Mouse (Mus musculus) stomach, embryonic 14.5 days (tissue): Measurements from ENCODE around the gene Alb. TPM values are rescaled to one million over a fixed set of nuclear protein-coding genes. Genes with fewer than 3 reads are reported as not detected.
A peak's percentile ranks its signal among the peaks of the same experiment; 100 is the strongest.

Experiments used
- ATAC-seq: fragments of 200-750 bp; cut with Nextera tagmentation; 2 replicates; pipeline ENCODE4 v1.8.0; 2017; ENCODE audit warnings: low read depth, moderate TSS enrichment; ENCODE audit not compliant: insufficient number of reproducible peaks, insufficient read depth, low FRiP score
- H3K27ac ChIP-seq: fragments of 300-500 bp; sonication (generic); 2 replicates; pipeline ENCODE4 v1.5.1; 2014; ENCODE audit warnings: mild to moderate bottlenecking, low read length, moderate library complexity, mixed read lengths
- H3K27me3 ChIP-seq: fragments of 300-500 bp; sonication (generic); 2 replicates; pipeline ENCODE4 v1.6.1; 2014; ENCODE audit warnings: low read length, control low read depth, mixed read lengths; ENCODE audit not compliant: control insufficient read depth, insufficient read depth
- H3K36me3 ChIP-seq: fragments of 300-500 bp; sonication (generic); 2 replicates; pipeline ENCODE4 v1.6.1; 2014; ENCODE audit warnings: mild to moderate bottlenecking, control low read depth, low read length, moderate library complexity, mixed read lengths; ENCODE audit not compliant: control insufficient read depth, insufficient read depth
- H3K4me1 ChIP-seq: fragments of 300-500 bp; sonication (generic); 2 replicates; pipeline ENCODE4 v1.6.1; 2014; ENCODE audit warnings: low read length, control low read depth, mixed read lengths; ENCODE audit not compliant: control insufficient read depth, insufficient read depth
- H3K4me2 ChIP-seq: fragments of 300-500 bp; sonication (generic); replicated peaks from 2 replicates; pipeline ENCODE4 v1.6.1; 2014; ENCODE audit warnings: low read depth, low read length, control low read depth
- H3K4me3 ChIP-seq: fragments of 300-500 bp; sonication (generic); 2 replicates; pipeline ENCODE4 v1.5.1; 2014; ENCODE audit warnings: low read depth, low read length, control low read depth
- H3K9ac ChIP-seq: fragments of 300-500 bp; sonication (generic); replicated peaks from 2 replicates; pipeline ENCODE4 v1.6.1; 2014; ENCODE audit warnings: low read depth, mild to moderate bottlenecking, control low read depth, low read length, moderate library complexity, mixed read lengths
- H3K9me3 ChIP-seq: fragments of 300-500 bp; sonication (generic); 2 replicates; pipeline ENCODE4 v1.6.1; 2016; ENCODE audit warnings: low read depth, low read length, control low read depth; ENCODE audit not compliant: control insufficient read depth
- WGBS: fragments of 180-500 bp; shearing (Covaris S2); extraction: QIAGEN DNeasy Blood & Tissue Kit; methylation state at CpG from one replicate; pipeline ENCODE4 v1.1.7; 2014; 5-methylcytosine and 5-hydroxymethylcytosine counted together
- polyA plus RNA-seq: library from polyadenylated mRNA; unstranded; fragments of >200 nt; fragmentation: Nextera tagmentation; extraction: Ambion mirVana; gene quantifications from 2 replicates; pipeline ENCODE4 v1.2.1, GENCODE M21; 2014

Gene Alb
- polyA plus RNA-seq, 1 experiment from 2014 or later, result 4.8 TPM

GRCm38 (mm10) chr5:90501752-90502151 lies 41.1 kb downstream of the Alb start:
- no peaks in the 10 kb centered on the region for H3K27me3 ChIP-seq
- no peaks in the 10 kb centered on the region for H3K36me3 ChIP-seq
- no peaks in the 10 kb centered on the region for H3K9me3 ChIP-seq
- H3K4me1 ChIP-seq, result no peaks in the 10 kb centered on the region
- WGBS, result 92% methylated on average over 5 of the region's 5 CpGs
- H3K4me2 ChIP-seq, result no peak overlapping the region
- H3K4me3 ChIP-seq, result no peak overlapping the region
- ATAC-seq, result no peak
- H3K9ac ChIP-seq, result no peak overlapping the region
- no peak overlapping the region for H3K27ac ChIP-seq

- Histone ChIP-seq H3K4me3 (no peak overlapping the region), H3K4me1 (no peaks in the 10 kb centered on the region), H3K4me2 (no peak overlapping the region), H3K9ac (no peak overlapping the region), H3K27me3 (no peaks in the 10 kb centered on the region), H3K36me3 (no peaks in the 10 kb centered on the region), H3K27ac (no peak overlapping the region), H3K9me3 (no peaks in the 10 kb centered on the region)
- no peak for ATAC-seq
- 65% methylated on average over 11 of the region's 11 CpGs for WGBS
Measured at GRCm38 (mm10) chr5:90504742-90505141, 44.0 kb downstream of the Alb start.

- no peak overlapping the region for H3K4me2 ChIP-seq
- H3K4me3 ChIP-seq, result no peak overlapping the region
- no peak for ATAC-seq
- no peak overlapping the region for H3K27ac ChIP-seq
- WGBS, result 54% methylated on average over 2 of the region's 2 CpGs
- no peaks in the 10 kb centered on the region for H3K4me1 ChIP-seq
- H3K36me3 ChIP-seq, result no peaks in the 10 kb centered on the region
- H3K27me3 ChIP-seq, result no peaks in the 10 kb centered on the region
- H3K9me3 ChIP-seq, result no peaks in the 10 kb centered on the region
- no peak overlapping the region for H3K9ac ChIP-seq
Measured at GRCm38 (mm10) chr5:90506507-90506906, 45.8 kb downstream of the Alb start.

GRCm38 (mm10) chr5:90507411-90507949 lies 46.8 kb downstream of the Alb start:
- no peaks in the 10 kb centered on the region for H3K36me3 ChIP-seq
- no peak overlapping the region for H3K9ac ChIP-seq
- ATAC-seq, result no peak
- H3K27ac ChIP-seq, result no peak overlapping the region
- H3K4me3 ChIP-seq, result no peak overlapping the region
- H3K27me3 ChIP-seq, result no peaks in the 10 kb centered on the region
- H3K4me1 ChIP-seq, result no peaks in the 10 kb centered on the region
- H3K9me3 ChIP-seq, result no peaks in the 10 kb centered on the region
- 60% methylated on average over 13 of the region's 13 CpGs for WGBS
- no peak overlapping the region for H3K4me2 ChIP-seq

GRCm38 (mm10) chr5:90509828-90510592 lies 49.3 kb downstream of the Alb start:
- Histone ChIP-seq H3K36me3 (no peaks in the 10 kb centered on the region), H3K9ac (no peak overlapping the region), H3K4me2 (no peak overlapping the region), H3K4me1 (no peaks in the 10 kb centered on the region), H3K9me3 (no peaks in the 10 kb centered on the region), H3K27ac (no peak overlapping the region), H3K4me3 (no peak overlapping the region), H3K27me3 (no peaks in the 10 kb centered on the region)
- ATAC-seq, result no peak
- 87% methylated on average over 5 of the region's 5 CpGs for WGBS

GRCm38 (mm10) chr5:90512288-90512955 lies 51.7 kb downstream of the Alb start:
- 0 out of 2 replicates have a peak, but pooled peaks have one; percentile 37 for ATAC-seq
- 81% methylated on average over 6 of the region's 6 CpGs for WGBS
- H3K4me3 ChIP-seq, result no peak overlapping the region
- no peak overlapping the region for H3K27ac ChIP-seq
- H3K36me3 ChIP-seq, result no peaks in the 10 kb centered on the region
- H3K9me3 ChIP-seq, result no peaks in the 10 kb centered on the region
- H3K9ac ChIP-seq, result no peak overlapping the region
- no peaks in the 10 kb centered on the region for H3K27me3 ChIP-seq
- no peak overlapping the region for H3K4me2 ChIP-seq
- no peaks in the 10 kb centered on the region for H3K4me1 ChIP-seq

GRCm38 (mm10) chr5:90515561-90515960 lies 54.9 kb downstream of the Alb start:
- no peak overlapping the region for H3K27ac ChIP-seq
- H3K4me1 ChIP-seq, result no peaks in the 10 kb centered on the region
- no peaks in the 10 kb centered on the region for H3K9me3 ChIP-seq
- 88% methylated on average over 6 of the region's 6 CpGs for WGBS
- ATAC-seq, result no peak
- H3K27me3 ChIP-seq, result no peaks in the 10 kb centered on the region
- no peak overlapping the region for H3K4me3 ChIP-seq
- H3K36me3 ChIP-seq, result no peaks in the 10 kb centered on the region
- H3K4me2 ChIP-seq, result no peak overlapping the region
- H3K9ac ChIP-seq, result no peak overlapping the region

GRCm38 (mm10) chr5:90518356-90519100 lies 57.8 kb downstream of the Alb start, which contains the start of gene Afm:
Afm (plus strand) TSS chr5:90518932.
- no peak for ATAC-seq
- peak within 1 kb of the TSS; percentile 33; the same call in 1 of the 2 replicates for H3K27ac ChIP-seq
- no peaks in the 10 kb centered on the region for H3K9me3 ChIP-seq
- no peaks in the 10 kb centered on the region for H3K36me3 ChIP-seq
- no peaks in the 10 kb centered on the region for H3K27me3 ChIP-seq
- H3K4me3 ChIP-seq, result no peak within 1 kb of the TSS
- H3K4me2 ChIP-seq, result no peak within 1 kb of the TSS
- H3K4me1 ChIP-seq, result no peaks in the 10 kb centered on the region
- H3K9ac ChIP-seq, result no peak within 1 kb of the TSS
- WGBS, result 57% methylated on average over 6 of the region's 6 CpGs
